Mouse (Mus musculus) heart, postnatal 25 days (tissue): ENCODE measurements around the gene Mad1l1. TPM values are rescaled to one million over a fixed set of nuclear protein-coding genes. Genes with fewer than 3 reads are reported as not detected.

ENCODE experiments used
- DNase-seq: peaks from one replicate; pipeline ENCODE4 v3.0.0; 2022; ENCODE audit warnings: low spot score
- intact Hi-C: fragments of 180-260 bp; cut with DNase I; formaldehyde crosslinking; loops from one replicate; pipeline ENCODE4 v1.15.1; 2025
- total RNA-seq, 2 experiments: library from RNA; stranded (reverse); gene quantifications; 2 replicates each; pipeline ENCODE4 v1.2.3; 2021

Gene Mad1l1
- total RNA-seq, 2 experiments from 2014 or later, result 10.0 to 11.0 TPM

- intact Hi-C loops, result no loop called here
- DNase-seq, result no peak
Observed at GRCm38 (mm10) chr5:140035641-140036040, 285.7 kb downstream of the Mad1l1 start.

DNA sequence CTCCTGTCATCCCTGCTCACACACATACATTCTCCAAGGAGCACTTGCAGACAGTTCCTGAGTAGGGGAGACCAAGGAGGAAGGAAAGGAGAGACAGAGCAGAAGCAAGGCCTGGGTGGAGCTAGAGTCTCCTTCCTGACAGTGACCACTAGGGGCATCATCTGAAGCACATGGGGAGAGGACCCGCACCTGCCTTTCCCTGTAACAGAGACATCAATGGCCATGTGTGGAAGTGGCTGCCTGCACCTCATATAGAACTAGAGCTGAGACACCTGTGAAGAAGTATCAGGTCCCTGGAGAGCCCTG is 286.4 kb downstream of the Mad1l1 start:
- no peak for DNase-seq
- intact Hi-C loops, result no loop called here

DNA sequence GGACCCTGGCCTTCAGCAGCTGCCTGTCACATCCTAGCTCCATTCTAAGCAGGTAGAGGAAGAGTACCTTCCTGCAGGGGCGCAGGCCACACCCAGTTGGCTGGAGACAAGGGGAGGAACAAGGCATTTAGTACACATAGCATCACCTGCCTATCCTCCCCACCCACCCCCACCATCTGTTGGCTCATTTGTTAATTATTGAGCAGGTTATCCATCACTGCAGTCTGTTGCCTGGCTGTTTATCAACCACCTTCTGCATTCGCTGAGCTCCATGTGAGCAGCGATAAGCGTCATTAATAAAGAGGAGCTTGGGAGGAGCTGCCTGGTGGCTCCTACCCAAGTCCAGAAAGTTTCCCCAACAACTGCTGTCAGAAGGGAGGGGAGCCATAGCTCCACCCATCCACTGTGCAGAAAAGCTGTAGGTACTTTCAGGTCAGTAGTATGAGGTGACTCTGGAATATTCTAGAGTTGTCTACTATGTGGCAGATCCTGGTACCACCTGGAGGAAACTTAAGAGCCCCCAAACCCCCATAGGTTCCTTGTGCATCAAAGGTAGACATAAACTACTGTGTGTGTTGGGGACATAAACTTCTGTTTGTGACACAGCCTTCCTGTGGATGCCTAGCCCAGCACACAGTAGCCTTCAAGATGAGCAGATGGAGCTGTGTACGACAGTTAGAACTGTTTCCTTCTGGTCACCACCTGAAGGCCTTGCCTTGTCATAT is 286.9 kb downstream of the Mad1l1 start:
- no peak for DNase-seq
- intact Hi-C loops, result no loop called here

DNA sequence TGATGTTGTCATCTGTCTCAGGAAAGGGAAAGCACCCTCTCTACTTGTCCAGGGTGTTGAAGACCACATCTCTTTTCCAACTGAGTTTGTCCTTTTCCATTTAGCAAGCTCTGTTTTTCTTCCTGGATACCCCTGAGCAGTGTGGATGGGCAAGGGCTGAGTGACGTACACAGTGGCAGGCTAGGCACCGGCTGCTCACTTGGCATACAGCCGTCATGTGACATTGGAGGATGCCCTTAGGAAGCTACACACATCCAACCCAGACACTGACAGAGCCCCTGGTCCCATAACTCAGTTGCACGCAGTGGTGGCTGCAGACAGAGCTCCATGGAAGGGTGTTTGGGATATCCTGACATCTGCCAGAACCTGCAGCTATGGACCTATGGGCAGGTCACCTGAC is 295.0 kb downstream of the Mad1l1 start:
- intact Hi-C loops, result no loop called here
- DNase-seq, result no peak

DNA sequence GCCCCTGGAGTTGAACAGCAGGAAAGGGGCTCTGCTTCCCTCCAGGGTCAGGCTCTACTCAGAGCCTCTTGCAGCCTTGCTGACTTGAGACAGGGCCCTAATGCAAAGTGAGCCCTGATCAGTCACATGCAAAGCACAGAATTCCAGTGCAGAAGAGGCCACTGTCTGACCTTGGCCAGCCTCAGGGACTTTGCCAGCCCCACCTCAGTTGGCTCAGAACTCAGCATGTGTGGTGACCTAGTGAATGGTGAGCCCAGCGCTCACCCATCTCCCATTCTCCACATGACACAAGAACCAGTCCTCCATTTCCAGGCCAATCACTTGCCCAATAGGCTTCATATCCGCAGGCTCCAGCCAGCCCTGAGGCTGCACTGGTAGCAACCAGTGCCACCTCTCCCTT is 296.1 kb downstream of the Mad1l1 start:
- intact Hi-C loops, result no loop called here
- DNase-seq, result no peak

DNA sequence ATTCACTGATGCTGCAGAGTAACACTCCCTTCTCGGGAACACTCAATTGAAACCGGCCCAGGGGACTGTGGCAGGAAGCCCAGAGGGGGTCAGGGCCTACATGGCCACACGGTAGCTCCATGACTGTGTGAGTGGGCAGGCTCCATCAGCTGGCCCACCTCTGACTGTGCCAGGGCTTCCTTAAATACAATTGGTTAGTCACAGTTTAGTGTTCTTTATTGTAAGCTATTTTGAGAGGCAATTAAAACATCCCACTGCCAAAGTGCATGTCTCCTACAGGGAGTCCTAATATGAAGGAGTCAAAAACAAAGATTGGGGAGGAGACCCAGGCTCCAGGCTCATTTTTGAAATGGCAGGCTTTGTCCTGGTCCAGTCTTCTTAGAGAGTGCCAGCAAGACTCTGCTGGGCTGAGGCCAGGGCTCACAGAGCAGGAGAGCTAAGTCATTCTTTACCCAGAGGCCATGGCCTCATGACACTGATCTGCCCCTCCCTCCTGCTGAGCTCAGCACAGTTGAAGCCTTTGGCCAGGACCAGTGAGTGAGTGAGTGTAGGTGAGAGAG is 297.3 kb downstream of the Mad1l1 start:
- intact Hi-C loops, result no loop called here

DNA sequence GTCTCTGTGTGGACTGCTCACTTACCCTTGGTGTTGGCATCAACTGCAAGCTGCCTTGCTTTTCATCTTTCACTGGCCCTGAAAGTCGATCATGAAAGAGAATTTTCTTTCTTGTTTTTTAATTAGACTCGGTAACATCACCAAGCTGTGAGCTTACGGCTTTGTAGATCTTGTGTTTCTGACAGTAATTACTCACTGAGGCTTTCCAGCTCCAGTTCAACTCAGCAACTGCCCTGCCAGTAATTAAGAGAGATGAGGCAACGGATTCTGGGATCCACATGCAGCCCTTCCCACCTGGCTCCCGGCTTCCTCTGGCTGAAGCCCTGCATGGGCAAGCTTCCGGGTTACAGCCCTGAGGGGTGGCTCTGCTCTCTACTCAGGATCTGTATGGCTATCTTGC is 298.5 kb downstream of the Mad1l1 start:
- intact Hi-C loops, result no loop called here

More for the DNA sequence above, 297.3 kb downstream of the Mad1l1 start:
- peak; percentile 12 for DNase-seq

GRCm38 (mm10) chr5:140021755-140022154 is 299.6 kb downstream of the Mad1l1 start:
- DNase-seq, result no peak
- intact Hi-C loops, result no loop called here

More for the DNA sequence above, 298.5 kb downstream of the Mad1l1 start:
- DNase-seq, result no peak

DNA sequence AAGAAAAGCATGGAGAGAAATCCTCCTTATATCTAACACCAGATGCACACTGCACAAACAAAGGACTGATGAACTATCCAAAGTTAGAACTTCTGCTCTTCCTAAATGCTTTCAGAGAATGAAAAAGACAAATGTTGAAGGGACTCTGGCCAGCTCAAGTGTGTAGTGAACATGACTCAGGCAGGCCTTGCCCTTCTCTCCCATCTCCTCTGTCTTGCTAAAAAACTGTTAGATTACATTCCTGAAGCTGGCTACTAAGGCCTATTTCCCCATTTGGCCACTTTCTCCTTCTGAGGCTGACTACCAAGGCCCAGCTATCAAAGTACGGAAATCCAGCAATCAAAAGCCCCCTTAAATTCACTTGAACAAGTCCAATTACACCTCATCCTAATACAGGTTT is 301.7 kb downstream of the Mad1l1 start:
- no peak for DNase-seq
- intact Hi-C loops, result no loop called here

GRCm38 (mm10) chr5:140018780-140019179 is 302.6 kb downstream of the Mad1l1 start:
- intact Hi-C loops, result no loop called here
- DNase-seq, result no peak

- intact Hi-C loops, result no loop called here
- DNase-seq, result no peak
Observed at GRCm38 (mm10) chr5:140016896-140017295, 304.5 kb downstream of the Mad1l1 start.

GRCm38 (mm10) chr5:140013652-140014051 is 307.7 kb downstream of the Mad1l1 start:
- intact Hi-C loops, result no loop called here
- DNase-seq, result no peak

GRCm38 (mm10) chr5:140012286-140012967 is 308.9 kb downstream of the Mad1l1 start:
- intact Hi-C loops, result no loop called here
- DNase-seq, result no peak

GRCm38 (mm10) chr5:140010405-140010804 is 310.9 kb downstream of the Mad1l1 start:
- intact Hi-C loops, result no loop called here

DNA sequence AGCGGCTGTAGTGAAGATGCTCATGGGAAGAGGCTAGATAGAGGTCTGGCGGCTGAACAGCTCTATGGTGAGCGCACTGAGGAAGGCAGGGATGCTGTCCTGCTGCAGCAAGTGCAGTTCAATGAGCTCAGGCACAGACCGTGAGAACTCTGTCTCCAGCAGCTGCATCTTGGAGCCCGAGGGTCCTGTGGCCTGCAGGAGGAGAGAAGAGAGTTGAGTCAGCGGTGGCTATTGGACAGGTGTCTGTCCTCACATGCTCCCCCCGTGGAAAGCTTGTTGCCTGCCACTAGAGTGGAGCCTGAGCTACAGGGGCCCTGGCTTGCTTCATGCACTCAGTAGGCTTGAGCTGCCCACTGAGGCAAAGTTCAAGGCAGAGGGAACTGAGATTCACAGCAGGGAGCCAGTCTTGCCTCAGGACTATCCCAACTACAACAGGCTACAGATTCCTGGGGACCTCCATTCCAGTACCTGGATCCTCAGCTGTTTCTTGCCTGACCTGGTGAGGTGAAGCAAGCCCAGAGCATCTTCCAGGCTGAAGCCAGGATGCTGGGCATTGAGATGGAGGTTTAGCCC is 312.2 kb downstream of the Mad1l1 start:
- intact Hi-C loops, result no loop called here
- DNase-seq, result no peak

More at GRCm38 (mm10) chr5:140010405-140010804, 310.9 kb downstream of the Mad1l1 start:
- no peak for DNase-seq

GRCm38 (mm10) chr5:140008523-140008806 is 312.9 kb downstream of the Mad1l1 start:
- intact Hi-C loops, result no loop called here
- no peak for DNase-seq

- no peak for DNase-seq
- intact Hi-C loops, result no loop called here
Observed at GRCm38 (mm10) chr5:140007656-140008522, 313.5 kb downstream of the Mad1l1 start.

DNA sequence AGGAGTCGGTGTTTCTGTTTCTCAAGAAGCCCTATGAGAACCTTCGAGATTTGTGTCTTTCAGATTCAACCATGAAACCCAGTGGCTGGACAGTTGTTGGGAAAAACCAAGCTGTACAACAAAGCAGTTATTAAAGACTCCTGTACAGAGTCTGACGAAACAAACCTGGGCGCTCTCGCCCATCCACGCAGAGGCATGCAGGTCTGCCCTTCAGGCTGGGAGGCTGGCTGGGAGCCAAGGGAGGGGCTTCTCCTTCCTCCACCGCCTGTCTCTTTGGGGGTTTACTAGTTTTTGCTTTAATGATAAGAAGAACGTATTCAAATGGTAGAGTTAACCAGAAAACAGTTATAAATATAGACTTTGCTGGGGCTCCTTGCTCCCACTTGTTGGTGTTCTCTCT is 314.5 kb downstream of the Mad1l1 start:
- intact Hi-C loops, result no loop called here
- no peak for DNase-seq

DNA sequence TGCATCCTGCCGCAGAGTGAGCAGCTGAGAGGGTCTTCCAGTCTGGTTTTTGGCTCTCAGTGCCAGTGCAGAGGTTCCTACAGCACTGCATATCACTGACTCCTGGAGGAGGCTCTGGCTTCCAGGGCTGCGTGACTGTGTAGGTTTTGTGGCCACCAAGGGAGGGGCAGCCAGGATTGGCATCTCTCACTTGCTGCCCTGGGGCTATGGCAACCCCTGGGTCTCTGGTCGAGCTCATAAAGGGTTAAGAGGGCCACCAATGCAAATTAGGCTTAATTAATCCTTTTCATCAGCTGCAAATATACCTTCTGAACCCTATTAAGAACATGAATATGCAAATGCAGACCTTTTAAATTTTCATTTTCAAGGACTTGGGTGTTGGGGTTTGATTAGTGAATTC is 318.8 kb downstream of the Mad1l1 start:
- intact Hi-C loops, result no loop called here
- DNase-seq, result no peak

DNA sequence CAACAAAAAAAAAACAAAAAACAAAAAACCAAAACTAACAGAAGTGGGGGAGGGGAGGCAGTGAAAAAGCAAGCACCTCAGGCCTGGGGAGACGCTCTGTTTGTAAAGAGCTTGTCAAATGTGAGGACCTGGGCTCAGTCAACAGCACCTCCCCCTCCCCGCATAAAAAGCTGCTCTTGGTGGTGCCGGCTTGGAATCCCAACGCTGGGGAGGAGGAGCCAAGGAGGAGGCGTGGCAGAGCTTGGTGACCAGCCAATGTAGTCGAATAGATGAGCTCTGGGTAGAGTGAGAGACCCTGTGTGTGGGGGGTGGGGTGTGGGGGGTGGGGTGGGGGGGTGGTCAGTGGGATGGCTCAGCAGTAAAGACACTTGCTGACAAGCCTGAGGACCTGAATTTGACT is 322.4 kb downstream of the Mad1l1 start:
- intact Hi-C loops, result no loop called here
- no peak for DNase-seq
